9 mouse cellular contexts compared by ENCODE assay signal in genomic region chr2:60978538-60979313, GRCm38 (mm10). TPM values are rescaled to one million over a fixed set of nuclear protein-coding genes. Genes with fewer than 3 reads are reported as not detected.
A peak's percentile ranks its signal among the peaks of the same experiment; 100 is the strongest.
DNase-seq lines count a peak whose midpoint lies in the region; ATAC-seq and TF ChIP-seq lines count a peak whose summit lies in the region.
"Had no signal": no experiment of that assay in that cellular context is flagged by ENCODE, and none has a peak within 500 bp of the region (broad histone marks: within the 10 kb centered on the region; RNA-seq: fewer than 3 reads in every experiment).

No protein-coding gene starts in this region.

- H3K27ac ChIP-seq in forebrain, embryonic 14.5 days (ENCODE audit: low read depth, low read length): no peak overlapping the region
- H3K27ac ChIP-seq in forebrain, postnatal 0 days (ENCODE audit: low read depth, low read length): no peak overlapping the region
- H3K27ac ChIP-seq in kidney, embryonic 15.5 days: peak overlapping the region; percentile 47
- H3K27ac ChIP-seq: embryonic facial prominence, embryonic 12.5 days had no signal

- DNase-seq in forebrain, embryonic 14.5 days (ENCODE audit: low spot score): peak; percentile 43
- no peak for DNase-seq in forebrain, postnatal 0 days
- DNase-seq in lung, postnatal 4 days: peak; percentile 85 to 89
- no peak for DNase-seq in right cerebral cortex, adult 2 months (ENCODE audit: low spot score in 2 of 2)
- no peak for DNase-seq in urinary bladder, adult 2 months (ENCODE audit: low spot score)
- DNase-seq in thymus, postnatal 14 days: no peak

- no peaks in the 10 kb centered on the region for H3K9me3 ChIP-seq in forebrain, embryonic 14.5 days (replicated peaks; ENCODE audit: control insufficient read depth, low read length)
- H3K9me3 ChIP-seq in forebrain, postnatal 0 days (ENCODE audit: low read length): no peaks in the 10 kb centered on the region
- no peaks in the 10 kb centered on the region for H3K9me3 ChIP-seq in kidney, embryonic 15.5 days (replicated peaks)
- H3K9me3 ChIP-seq: embryonic facial prominence, embryonic 12.5 days had no signal

- no peaks in the 10 kb centered on the region for H3K27me3 ChIP-seq in forebrain, embryonic 14.5 days (replicated peaks; ENCODE audit: control insufficient read depth, insufficient read depth, low read length)
- no peaks in the 10 kb centered on the region for H3K27me3 ChIP-seq in forebrain, postnatal 0 days (ENCODE audit: insufficient read depth, low read length)
- H3K27me3 ChIP-seq in kidney, embryonic 15.5 days: no peaks in the 10 kb centered on the region
- H3K27me3 ChIP-seq: embryonic facial prominence, embryonic 12.5 days had no signal

- H3K4me1 ChIP-seq in forebrain, embryonic 14.5 days (ENCODE audit: control insufficient read depth, insufficient read depth, low read length): 0 out of 2 replicates have a peak, but pooled peaks cover 5% of the 10 kb centered on the region
- no peaks in the 10 kb centered on the region for H3K4me1 ChIP-seq in forebrain, postnatal 0 days (ENCODE audit: insufficient read depth)
- no peaks in the 10 kb centered on the region for H3K4me1 ChIP-seq in kidney, embryonic 15.5 days

- no peak for TF ChIP-seq CTCF in forebrain, postnatal 0 days (IDR thresholded peaks at IDR 0.05; ENCODE audit: low read depth)

- peak; percentile 46; the same call in 1 of the 2 replicates for ATAC-seq in forebrain, embryonic 14.5 days
- ATAC-seq in forebrain, postnatal 0 days: no peak; the same call in 1 of the 2 replicates
- ATAC-seq in granulocyte monocyte progenitor cell, adult 5-6 weeks (replicated peaks; ENCODE audit: poor library complexity, severe bottlenecking): peak; percentile 25
- peak; percentile 64 for ATAC-seq in kidney, embryonic 15.5 days (replicated peaks; ENCODE audit: low FRiP score)

- H3K4me2 ChIP-seq in forebrain, embryonic 14.5 days (ENCODE audit: low read length): no peak overlapping the region
- H3K4me2 ChIP-seq in forebrain, postnatal 0 days (ENCODE audit: low read depth): no peak overlapping the region
- H3K4me2 ChIP-seq in kidney, embryonic 15.5 days: no peak overlapping the region
- H3K4me2 ChIP-seq: embryonic facial prominence, embryonic 12.5 days had no signal

- H3K36me3 ChIP-seq in forebrain, embryonic 14.5 days (ENCODE audit: control insufficient read depth, insufficient read depth, low read length): no peaks in the 10 kb centered on the region
- no peaks in the 10 kb centered on the region for H3K36me3 ChIP-seq in forebrain, postnatal 0 days (ENCODE audit: insufficient read depth)
- no peaks in the 10 kb centered on the region for H3K36me3 ChIP-seq in kidney, embryonic 15.5 days
- H3K36me3 ChIP-seq: embryonic facial prominence, embryonic 12.5 days had no signal

- WGBS in forebrain, embryonic 14.5 days: 16% methylated on average over 4 of the region's 4 CpGs
- WGBS in forebrain, postnatal 0 days: 20% methylated on average over 4 of the region's 4 CpGs
- 40% methylated on average over 4 of the region's 4 CpGs for WGBS in kidney, embryonic 15.5 days

- H3K4me3 ChIP-seq in forebrain, embryonic 14.5 days (ENCODE audit: low read depth, low read length): no peak overlapping the region
- H3K4me3 ChIP-seq in forebrain, postnatal 0 days (ENCODE audit: low read depth, low read length): no peak overlapping the region
- H3K4me3 ChIP-seq in kidney, embryonic 15.5 days (replicated peaks): no peak overlapping the region
- H3K4me3 ChIP-seq: embryonic facial prominence, embryonic 12.5 days had no signal

- no peak overlapping the region for H3K9ac ChIP-seq in forebrain, embryonic 14.5 days (ENCODE audit: low read length)
- no peak overlapping the region for H3K9ac ChIP-seq in forebrain, postnatal 0 days
- no peak overlapping the region for H3K9ac ChIP-seq in kidney, embryonic 15.5 days
- H3K9ac ChIP-seq: embryonic facial prominence, embryonic 12.5 days had no signal

RNA-seq across cellular contexts. Expression of gene Rbms1, which starts 15.7 kb away (rescaled TPM):
- 20.0 and 21.6 TPM in 2 replicates for polyA plus RNA-seq in forebrain, embryonic 14.5 days (2014; fragmentation: Nextera tagmentation; extraction: Ambion mirVana)
- 16.2 and 18.2 TPM in 2 replicates for total RNA-seq in forebrain, postnatal 0 days (2014; rRNA removed)
- 25.5 and 38.2 TPM in 2 replicates for polyA plus RNA-seq in forebrain, postnatal 0 days (2015; fragmentation: Nextera tagmentation; extraction: Ambion mirVana)
- total RNA-seq in granulocyte monocyte progenitor cell, adult 5-6 weeks (2014; fragmentation: Nextera tagmentation): 22.6 and 30.9 TPM in 2 replicates
- total RNA-seq in granulocyte monocyte progenitor cell, adult 5-6 weeks (2017): 23.4 and 27.5 TPM in 2 replicates
- polyA plus RNA-seq in kidney, embryonic 15.5 days (2015; fragmentation: Nextera tagmentation; extraction: Ambion mirVana): 109 and 117 TPM in 2 replicates
- 50.3 and 56.1 TPM in 2 replicates for polyA plus RNA-seq in urinary bladder, adult 2 months (2012; rRNA removed)

Comparison
In these comparisons a context has a peak if more than half of its experiments do, and no peak if none do; other contexts are left out.
1. DNase-seq: peak in forebrain, embryonic 14.5 days (single experiment) and lung, postnatal 4 days (2 of 2); none in forebrain, postnatal 0 days (single experiment), right cerebral cortex, adult 2 months (0 of 2), urinary bladder, adult 2 months (single experiment) and thymus, postnatal 14 days (single experiment).